Mouse (Mus musculus): Measurements from ENCODE around the gene Foxf2. TPM values are rescaled to one million over a fixed set of nuclear protein-coding genes. Genes with fewer than 3 reads are reported as not detected.

Gene Foxf2
- polyA plus RNA-seq, 1 experiment from 2014 or later: 0.61 TPM

- Histone ChIP-seq H3K27me3 (ENCODE audit: insufficient read depth, low read length) (peaks cover 86% of the 10 kb centered on the region), H3K4me2 (replicated peaks; ENCODE audit: low read depth, low read length) (peak overlapping the region; percentile 46; the same call in 1 of the 2 replicates), H3K9ac (replicated peaks; ENCODE audit: low read length) (no peak overlapping the region), H3K27ac (ENCODE audit: low read length) (no peak overlapping the region), H3K4me1 (ENCODE audit: insufficient read depth, low read length) (peaks cover 24% of the 10 kb centered on the region), H3K36me3 (ENCODE audit: insufficient read depth, low read length) (no peaks in the 10 kb centered on the region), H3K9me3 (ENCODE audit: low read length) (no peaks in the 10 kb centered on the region), H3K4me3 (ENCODE audit: low read length) (peak overlapping the region; percentile 39; the same call in 1 of the 2 replicates)
- 9% methylated on average over 12 of the region's 12 CpGs for WGBS
- ATAC-seq (ENCODE audit: low FRiP score, low TSS enrichment): no peak
Measured at GRCm38 (mm10) chr13:31630051-31630450, 4.4 kb downstream of the Foxf2 start.

DNA sequence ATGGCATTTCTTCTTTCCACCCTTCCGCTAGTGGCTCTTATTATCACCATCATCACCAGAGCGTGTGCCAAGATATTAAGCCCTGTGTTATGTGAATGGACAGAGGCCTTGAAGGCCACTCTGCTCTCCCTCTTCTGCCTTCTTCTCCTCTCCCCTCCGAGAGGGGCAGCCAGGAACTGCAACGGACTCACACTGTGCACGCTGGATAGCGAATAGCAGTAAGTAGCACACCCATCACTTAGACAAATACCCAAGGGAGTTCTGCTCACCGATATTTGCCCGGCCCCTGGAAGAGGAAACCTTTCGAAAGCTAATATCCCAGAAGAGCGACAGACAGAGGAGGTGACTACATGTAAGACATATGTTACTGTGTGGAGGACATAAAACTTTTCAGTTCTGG, 4.9 kb downstream of the Foxf2 start:
- Histone ChIP-seq H3K4me3 (ENCODE audit: low read length) (no peak overlapping the region), H3K27me3 (ENCODE audit: insufficient read depth, low read length) (peaks cover 81% of the 10 kb centered on the region), H3K36me3 (ENCODE audit: insufficient read depth, low read length) (no peaks in the 10 kb centered on the region), H3K27ac (ENCODE audit: low read length) (no peak overlapping the region), H3K4me2 (replicated peaks; ENCODE audit: low read depth, low read length) (no peak overlapping the region), H3K9ac (replicated peaks; ENCODE audit: low read length) (no peak overlapping the region), H3K9me3 (ENCODE audit: low read length) (no peaks in the 10 kb centered on the region), H3K4me1 (ENCODE audit: insufficient read depth, low read length) (peaks cover 19% of the 10 kb centered on the region)
- 6% methylated on average over 10 of the region's 10 CpGs for WGBS
- no peak for ATAC-seq (ENCODE audit: low FRiP score, low TSS enrichment)

DNA sequence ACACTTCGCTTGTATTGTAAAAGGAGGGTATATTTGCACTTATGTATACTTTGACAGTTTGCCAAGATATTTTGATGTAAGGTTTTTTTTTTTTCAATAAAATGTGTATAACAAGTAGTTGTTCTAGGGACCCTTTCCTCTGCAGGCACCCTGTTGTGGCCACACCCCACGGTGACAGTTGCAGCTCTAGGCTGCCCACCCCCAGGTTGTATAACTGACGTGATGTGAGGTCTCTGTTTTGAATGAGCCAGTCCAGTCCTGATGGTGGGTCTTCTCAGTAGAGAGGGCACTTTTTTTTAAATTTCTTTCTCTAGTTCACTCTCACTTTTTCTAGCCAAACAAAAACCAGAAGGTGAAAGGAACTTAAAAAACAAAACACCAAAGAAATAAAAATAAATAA, 5.7 kb downstream of the Foxf2 start:
- Histone ChIP-seq H3K9ac (replicated peaks; ENCODE audit: low read length) (no peak overlapping the region), H3K27me3 (ENCODE audit: insufficient read depth, low read length) (peaks cover 73% of the 10 kb centered on the region), H3K4me3 (ENCODE audit: low read length) (no peak overlapping the region), H3K4me1 (ENCODE audit: insufficient read depth, low read length) (peaks cover 11% of the 10 kb centered on the region), H3K9me3 (ENCODE audit: low read length) (no peaks in the 10 kb centered on the region), H3K4me2 (replicated peaks; ENCODE audit: low read depth, low read length) (no peak overlapping the region), H3K36me3 (ENCODE audit: insufficient read depth, low read length) (no peaks in the 10 kb centered on the region), H3K27ac (ENCODE audit: low read length) (no peak overlapping the region)
- ATAC-seq (ENCODE audit: low FRiP score, low TSS enrichment): no peak
- 21% methylated on average over 3 of the region's 3 CpGs for WGBS

GRCm38 (mm10) chr13:31632450-31632849, 6.8 kb downstream of the Foxf2 start:
- Histone ChIP-seq H3K4me3 (ENCODE audit: low read length) (no peak overlapping the region), H3K4me1 (ENCODE audit: insufficient read depth, low read length) (peaks cover 6% of the 10 kb centered on the region)

GRCm38 (mm10) chr13:31633259-31633658, 7.6 kb downstream of the Foxf2 start:
- no peaks in the 10 kb centered on the region for H3K36me3 ChIP-seq (ENCODE audit: insufficient read depth, low read length)
- peaks cover 6% of the 10 kb centered on the region for H3K4me1 ChIP-seq (ENCODE audit: insufficient read depth, low read length)
- H3K27me3 ChIP-seq (ENCODE audit: insufficient read depth, low read length): peaks cover 54% of the 10 kb centered on the region
- ATAC-seq (ENCODE audit: low FRiP score, low TSS enrichment): no peak
- H3K4me2 ChIP-seq (replicated peaks; ENCODE audit: low read depth, low read length): no peak overlapping the region
- WGBS: 88% methylated on average over 4 of the region's 4 CpGs
- H3K4me3 ChIP-seq (ENCODE audit: low read length): no peak overlapping the region
- no peak overlapping the region for H3K27ac ChIP-seq (ENCODE audit: low read length)
- H3K9me3 ChIP-seq (ENCODE audit: low read length): no peaks in the 10 kb centered on the region
- H3K9ac ChIP-seq (replicated peaks; ENCODE audit: low read length): no peak overlapping the region

More at GRCm38 (mm10) chr13:31632450-31632849, 6.8 kb downstream of the Foxf2 start:
- H3K4me2 ChIP-seq (replicated peaks; ENCODE audit: low read depth, low read length): no peak overlapping the region
- H3K9me3 ChIP-seq (ENCODE audit: low read length): no peaks in the 10 kb centered on the region
- peaks cover 62% of the 10 kb centered on the region for H3K27me3 ChIP-seq (ENCODE audit: insufficient read depth, low read length)
- H3K36me3 ChIP-seq (ENCODE audit: insufficient read depth, low read length): no peaks in the 10 kb centered on the region
- no peak overlapping the region for H3K9ac ChIP-seq (replicated peaks; ENCODE audit: low read length)
- peak; percentile 57 for ATAC-seq (ENCODE audit: low FRiP score, low TSS enrichment)
- WGBS: under 1% methylated on average over 13 of the region's 13 CpGs
- no peak overlapping the region for H3K27ac ChIP-seq (ENCODE audit: low read length)

- Histone ChIP-seq H3K9ac (replicated peaks; ENCODE audit: low read length) (no peak overlapping the region), H3K4me3 (ENCODE audit: low read length) (no peak overlapping the region), H3K9me3 (ENCODE audit: low read length) (no peaks in the 10 kb centered on the region), H3K36me3 (ENCODE audit: insufficient read depth, low read length) (no peaks in the 10 kb centered on the region), H3K27me3 (ENCODE audit: insufficient read depth, low read length) (peaks cover 31% of the 10 kb centered on the region), H3K27ac (ENCODE audit: low read length) (no peak overlapping the region), H3K4me1 (ENCODE audit: insufficient read depth, low read length) (no peaks in the 10 kb centered on the region), H3K4me2 (replicated peaks; ENCODE audit: low read depth, low read length) (no peak overlapping the region)
- 61% methylated on average over 4 of the region's 4 CpGs for WGBS
- no peak for ATAC-seq (ENCODE audit: low FRiP score, low TSS enrichment)
Measured at GRCm38 (mm10) chr13:31635546-31635945, 9.9 kb downstream of the Foxf2 start.

- Histone ChIP-seq H3K9me3 (ENCODE audit: low read length) (peaks cover 4% of the 10 kb centered on the region; the same call in 1 of the 2 replicates), H3K27me3 (ENCODE audit: insufficient read depth, low read length) (no peaks in the 10 kb centered on the region), H3K9ac (replicated peaks; ENCODE audit: low read length) (no peak overlapping the region), H3K4me2 (replicated peaks; ENCODE audit: low read depth, low read length) (no peak overlapping the region), H3K36me3 (ENCODE audit: insufficient read depth, low read length) (no peaks in the 10 kb centered on the region), H3K4me3 (ENCODE audit: low read length) (no peak overlapping the region), H3K27ac (ENCODE audit: low read length) (no peak overlapping the region), H3K4me1 (ENCODE audit: insufficient read depth, low read length) (no peaks in the 10 kb centered on the region)
- ATAC-seq (ENCODE audit: low FRiP score, low TSS enrichment): no peak
- 77% methylated on average over 5 of the region's 5 CpGs for WGBS
Measured at GRCm38 (mm10) chr13:31641517-31641916, 15.9 kb downstream of the Foxf2 start.

DNA sequence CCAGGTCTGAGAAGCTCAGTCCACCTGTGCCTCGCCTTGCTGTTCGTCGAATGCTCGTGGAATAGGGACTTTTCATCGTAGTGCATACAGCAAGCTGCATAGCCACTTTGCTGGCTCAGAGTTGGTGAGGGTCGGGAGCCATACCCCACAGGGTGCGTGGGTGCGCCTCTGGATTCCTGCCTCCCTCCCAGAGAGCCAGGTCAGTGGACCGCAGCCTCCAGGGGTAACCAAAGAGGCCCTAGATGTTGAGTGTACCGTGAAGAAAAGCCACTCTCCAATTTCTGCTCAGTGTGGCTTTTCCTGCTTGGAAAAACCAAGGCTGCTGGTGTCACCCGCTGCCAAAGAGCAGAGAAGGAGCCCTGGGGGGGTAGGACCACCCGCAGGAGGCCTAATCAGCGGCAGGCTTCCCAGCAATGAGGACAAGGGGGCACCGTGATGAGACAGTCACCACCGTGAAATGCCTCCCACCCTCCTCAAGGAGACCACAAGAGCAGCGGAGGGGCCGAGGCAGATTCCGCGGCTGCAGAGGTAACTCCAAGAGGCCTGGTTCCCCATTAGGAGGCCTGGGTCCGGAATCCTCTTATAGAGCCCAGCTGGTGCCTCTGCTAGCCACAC, 26.6 kb downstream of the Foxf2 start:
- Histone ChIP-seq H3K4me3 (ENCODE audit: low read length) (no peak overlapping the region), H3K4me2 (replicated peaks; ENCODE audit: low read depth, low read length) (no peak overlapping the region), H3K36me3 (ENCODE audit: insufficient read depth, low read length) (no peaks in the 10 kb centered on the region), H3K27me3 (ENCODE audit: insufficient read depth, low read length) (no peaks in the 10 kb centered on the region), H3K27ac (ENCODE audit: low read length) (no peak overlapping the region), H3K4me1 (ENCODE audit: insufficient read depth, low read length) (0 out of 2 replicates have a peak, but pooled peaks cover 6% of the 10 kb centered on the region), H3K9ac (replicated peaks; ENCODE audit: low read length) (no peak overlapping the region), H3K9me3 (ENCODE audit: low read length) (no peaks in the 10 kb centered on the region)
- ATAC-seq (ENCODE audit: low FRiP score, low TSS enrichment): peak; percentile 82
- 53% methylated on average over 20 of the region's 20 CpGs for WGBS

DNA sequence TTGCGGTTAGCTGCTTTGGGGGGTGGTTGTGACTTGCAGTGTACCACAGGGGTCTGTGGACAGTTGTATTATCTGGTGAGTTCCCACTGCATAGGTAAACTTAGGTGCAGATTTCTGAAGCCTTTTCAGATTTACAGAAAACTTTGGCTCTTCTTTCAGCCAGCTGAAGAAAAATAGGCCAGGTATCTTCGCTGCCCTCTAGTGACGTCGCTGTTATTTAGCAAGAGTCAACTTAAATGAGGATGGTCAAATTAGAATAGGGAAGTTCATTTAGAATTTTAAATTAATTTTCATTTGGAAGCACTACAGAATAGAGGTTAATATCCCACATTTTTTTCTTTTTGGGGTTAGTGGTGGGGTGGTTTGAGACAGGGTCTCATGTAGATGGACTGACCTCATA, 30.6 kb downstream of the Foxf2 start:
- Histone ChIP-seq H3K36me3 (ENCODE audit: insufficient read depth, low read length) (no peaks in the 10 kb centered on the region), H3K4me3 (ENCODE audit: low read length) (no peak overlapping the region), H3K27me3 (ENCODE audit: insufficient read depth, low read length) (peaks cover 10% of the 10 kb centered on the region), H3K4me2 (replicated peaks; ENCODE audit: low read depth, low read length) (no peak overlapping the region), H3K27ac (ENCODE audit: low read length) (no peak overlapping the region), H3K4me1 (ENCODE audit: insufficient read depth, low read length) (0 out of 2 replicates have a peak, but pooled peaks cover 6% of the 10 kb centered on the region), H3K9me3 (ENCODE audit: low read length) (no peaks in the 10 kb centered on the region), H3K9ac (replicated peaks; ENCODE audit: low read length) (no peak overlapping the region)
- no peak for ATAC-seq (ENCODE audit: low FRiP score, low TSS enrichment)
- 65% methylated on average over 4 of the region's 4 CpGs for WGBS

- WGBS: 91% methylated on average over 4 of the region's 4 CpGs
Measured at GRCm38 (mm10) chr13:31658212-31658611, 32.6 kb downstream of the Foxf2 start.

More at GRCm38 (mm10) chr13:31658212-31658611, 32.6 kb downstream of the Foxf2 start:
- Histone ChIP-seq H3K9ac (replicated peaks; ENCODE audit: low read length) (no peak overlapping the region), H3K27me3 (ENCODE audit: insufficient read depth, low read length) (peaks cover 10% of the 10 kb centered on the region), H3K4me3 (ENCODE audit: low read length) (no peak overlapping the region), H3K9me3 (ENCODE audit: low read length) (no peaks in the 10 kb centered on the region), H3K4me1 (ENCODE audit: insufficient read depth, low read length) (no peaks in the 10 kb centered on the region), H3K36me3 (ENCODE audit: insufficient read depth, low read length) (no peaks in the 10 kb centered on the region), H3K27ac (ENCODE audit: low read length) (no peak overlapping the region), H3K4me2 (replicated peaks; ENCODE audit: low read depth, low read length) (no peak overlapping the region)
- no peak for ATAC-seq (ENCODE audit: low FRiP score, low TSS enrichment)
